Mouse (Mus musculus) liver, embryonic 15.5 days (tissue): Measurements from ENCODE around the gene Igfbp1. TPM values are rescaled to one million over a fixed set of nuclear protein-coding genes. Genes with fewer than 3 reads are reported as not detected.
A peak's percentile ranks its signal among the peaks of the same experiment; 100 is the strongest.

Experiments used
- ATAC-seq: fragments of 200-750 bp; cut with Nextera tagmentation; 2 replicates; pipeline ENCODE4 v1.8.0; 2017; ENCODE audit warnings: moderate number of reproducible peaks, mild to moderate bottlenecking, moderate library complexity; ENCODE audit not compliant: insufficient read depth
- H3K27ac ChIP-seq: fragments of 300-500 bp; sonication (generic); replicated peaks from 2 replicates; pipeline ENCODE4 v1.5.1; 2015; ENCODE audit warnings: mild to moderate bottlenecking, inconsistent platforms
- H3K27me3 ChIP-seq: fragments of 300-500 bp; sonication (generic); 2 replicates; pipeline ENCODE4 v1.6.1; 2015; ENCODE audit warnings: mild to moderate bottlenecking, inconsistent platforms
- H3K36me3 ChIP-seq: fragments of 300-500 bp; sonication (generic); replicated peaks from 2 replicates; pipeline ENCODE4 v1.6.1; 2015; ENCODE audit warnings: moderate library complexity, mild to moderate bottlenecking, inconsistent platforms
- H3K4me1 ChIP-seq: fragments of 300-500 bp; sonication (generic); replicated peaks from 2 replicates; pipeline ENCODE4 v1.6.1; 2015; ENCODE audit warnings: inconsistent platforms
- H3K4me2 ChIP-seq: fragments of 300-500 bp; sonication (generic); 2 replicates; pipeline ENCODE4 v1.6.1; 2015; ENCODE audit warnings: moderate library complexity, mild to moderate bottlenecking, inconsistent platforms
- H3K4me3 ChIP-seq: fragments of 300-500 bp; sonication (generic); replicated peaks from 2 replicates; pipeline ENCODE4 v1.5.1; 2015; ENCODE audit warnings: mild to moderate bottlenecking, inconsistent platforms
- H3K9ac ChIP-seq: fragments of 300-500 bp; sonication (generic); 2 replicates; pipeline ENCODE4 v1.6.1; 2015; ENCODE audit warnings: moderate library complexity, mild to moderate bottlenecking, inconsistent platforms
- H3K9me3 ChIP-seq: fragments of 300-500 bp; sonication (generic); replicated peaks from 2 replicates; pipeline ENCODE4 v1.6.1; 2016; ENCODE audit warnings: inconsistent platforms
- WGBS: fragments of 180-500 bp; shearing (Covaris S2); methylation state at CpG from one replicate; pipeline ENCODE4 v1.1.7; 2015; ENCODE audit warnings: mixed read lengths; ENCODE audit not compliant: insufficient replicate concordance; 5-methylcytosine and 5-hydroxymethylcytosine counted together
- polyA plus RNA-seq: library from polyadenylated mRNA; unstranded; fragments of >200 nt; fragmentation: Nextera tagmentation; extraction: Ambion mirVana; gene quantifications from 2 replicates; pipeline ENCODE4 v1.2.1, GENCODE M21; 2015

Igfbp1 gene
- polyA plus RNA-seq, 1 experiment from 2014 or later = 170 TPM

GRCm38 (mm10) chr11:7231958-7232357 lies 34.4 kb downstream of the Igfbp1 start:
- H3K4me3 ChIP-seq = no peak overlapping the region
- no peak overlapping the region for H3K9ac ChIP-seq
- H3K27ac ChIP-seq = no peak overlapping the region
- no peak for ATAC-seq
- no peaks in the 10 kb centered on the region for H3K4me1 ChIP-seq
- H3K9me3 ChIP-seq = no peaks in the 10 kb centered on the region
- no peaks in the 10 kb centered on the region for H3K36me3 ChIP-seq
- 48% methylated on average over 4 of the region's 4 CpGs for WGBS
- no peak overlapping the region for H3K4me2 ChIP-seq
- no peaks in the 10 kb centered on the region for H3K27me3 ChIP-seq

- 48% methylated on average over 2 of the region's 2 CpGs for WGBS
- ATAC-seq = no peak
- no peak overlapping the region for H3K4me2 ChIP-seq
These were observed 35.8 kb downstream of the Igfbp1 start for GRCm38 (mm10) chr11:7233333-7233732.

GRCm38 (mm10) chr11:7234436-7234835 lies 36.9 kb downstream of the Igfbp1 start:
- Histone ChIP-seq H3K9ac (no peak overlapping the region), H3K9me3 (no peaks in the 10 kb centered on the region), H3K27me3 (no peaks in the 10 kb centered on the region), H3K4me1 (no peaks in the 10 kb centered on the region), H3K4me3 (no peak overlapping the region), H3K27ac (no peak overlapping the region), H3K36me3 (no peaks in the 10 kb centered on the region), H3K4me2 (no peak overlapping the region)
- no peak for ATAC-seq
- 53% methylated on average over 1 of the region's 1 CpGs for WGBS

More at GRCm38 (mm10) chr11:7233333-7233732, 35.8 kb downstream of the Igfbp1 start:
- Histone ChIP-seq H3K27ac (no peak overlapping the region), H3K27me3 (no peaks in the 10 kb centered on the region), H3K9ac (no peak overlapping the region), H3K4me3 (no peak overlapping the region), H3K4me1 (no peaks in the 10 kb centered on the region), H3K36me3 (no peaks in the 10 kb centered on the region), H3K9me3 (no peaks in the 10 kb centered on the region)

GRCm38 (mm10) chr11:7234981-7235609 lies 37.5 kb downstream of the Igfbp1 start:
- no peak overlapping the region for H3K27ac ChIP-seq
- H3K4me3 ChIP-seq = no peak overlapping the region
- ATAC-seq = 0 out of 2 replicates have a peak, but pooled peaks have one; percentile 37
- H3K4me2 ChIP-seq = no peak overlapping the region
- H3K36me3 ChIP-seq = no peaks in the 10 kb centered on the region
- no peaks in the 10 kb centered on the region for H3K27me3 ChIP-seq
- no peaks in the 10 kb centered on the region for H3K9me3 ChIP-seq
- H3K9ac ChIP-seq = no peak overlapping the region
- H3K4me1 ChIP-seq = no peaks in the 10 kb centered on the region
- 36% methylated on average over 3 of the region's 3 CpGs for WGBS

GRCm38 (mm10) chr11:7236751-7237150 lies 39.2 kb downstream of the Igfbp1 start:
- no peak for ATAC-seq
- Histone ChIP-seq H3K4me1 (no peaks in the 10 kb centered on the region), H3K27ac (no peak overlapping the region), H3K4me3 (no peak overlapping the region), H3K9ac (no peak overlapping the region), H3K9me3 (no peaks in the 10 kb centered on the region), H3K4me2 (no peak overlapping the region), H3K36me3 (no peaks in the 10 kb centered on the region), H3K27me3 (no peaks in the 10 kb centered on the region)
- 50% methylated on average over 2 of the region's 2 CpGs for WGBS

- no peak overlapping the region for H3K4me3 ChIP-seq
- ATAC-seq = peak; percentile 25; the same call in 1 of the 2 replicates
- no peaks in the 10 kb centered on the region for H3K9me3 ChIP-seq
- no peak overlapping the region for H3K4me2 ChIP-seq
- 35% methylated on average over 6 of the region's 6 CpGs for WGBS
- H3K9ac ChIP-seq = no peak overlapping the region
- no peaks in the 10 kb centered on the region for H3K27me3 ChIP-seq
- no peak overlapping the region for H3K27ac ChIP-seq
- H3K36me3 ChIP-seq = no peaks in the 10 kb centered on the region
- no peaks in the 10 kb centered on the region for H3K4me1 ChIP-seq
These were observed 40.1 kb downstream of the Igfbp1 start for GRCm38 (mm10) chr11:7237712-7238111.

GRCm38 (mm10) chr11:7238546-7238945 lies 41.0 kb downstream of the Igfbp1 start:
- Histone ChIP-seq H3K27ac (no peak overlapping the region), H3K4me3 (no peak overlapping the region), H3K4me1 (no peaks in the 10 kb centered on the region), H3K36me3 (no peaks in the 10 kb centered on the region), H3K9ac (no peak overlapping the region), H3K27me3 (no peaks in the 10 kb centered on the region), H3K4me2 (no peak overlapping the region), H3K9me3 (no peaks in the 10 kb centered on the region)
- ATAC-seq = no peak
- 65% methylated on average over 6 of the region's 6 CpGs for WGBS

GRCm38 (mm10) chr11:7239041-7239740 lies 41.6 kb downstream of the Igfbp1 start:
- no peak for ATAC-seq
- no peak overlapping the region for H3K9ac ChIP-seq
- H3K27ac ChIP-seq = no peak overlapping the region
- no peak overlapping the region for H3K4me3 ChIP-seq
- H3K36me3 ChIP-seq = no peaks in the 10 kb centered on the region
- no peak overlapping the region for H3K4me2 ChIP-seq
- no peaks in the 10 kb centered on the region for H3K4me1 ChIP-seq
- no peaks in the 10 kb centered on the region for H3K9me3 ChIP-seq
- no peaks in the 10 kb centered on the region for H3K27me3 ChIP-seq
- WGBS = 41% methylated on average over 4 of the region's 4 CpGs

- H3K27me3 ChIP-seq = no peaks in the 10 kb centered on the region
- 55% methylated on average over 1 of the region's 1 CpGs for WGBS
- no peaks in the 10 kb centered on the region for H3K9me3 ChIP-seq
- no peaks in the 10 kb centered on the region for H3K4me1 ChIP-seq
- no peak overlapping the region for H3K4me2 ChIP-seq
- no peak overlapping the region for H3K4me3 ChIP-seq
- ATAC-seq = no peak
- H3K36me3 ChIP-seq = no peaks in the 10 kb centered on the region
- no peak overlapping the region for H3K27ac ChIP-seq
- no peak overlapping the region for H3K9ac ChIP-seq
These were observed 47.2 kb downstream of the Igfbp1 start for GRCm38 (mm10) chr11:7244782-7245181.

GRCm38 (mm10) chr11:7250415-7250814 lies 52.8 kb downstream of the Igfbp1 start:
- H3K27me3 ChIP-seq = no peaks in the 10 kb centered on the region
- H3K9ac ChIP-seq = no peak overlapping the region
- no peak overlapping the region for H3K27ac ChIP-seq
- no peaks in the 10 kb centered on the region for H3K9me3 ChIP-seq
- H3K36me3 ChIP-seq = no peaks in the 10 kb centered on the region
- no peak overlapping the region for H3K4me2 ChIP-seq
- H3K4me3 ChIP-seq = no peak overlapping the region
- ATAC-seq = no peak
- H3K4me1 ChIP-seq = no peaks in the 10 kb centered on the region
- WGBS = 65% methylated on average over 2 of the region's 2 CpGs

- H3K4me2 ChIP-seq = no peak overlapping the region
- H3K9ac ChIP-seq = no peak overlapping the region
- H3K4me1 ChIP-seq = no peaks in the 10 kb centered on the region
- 59% methylated on average over 5 of the region's 5 CpGs for WGBS
- no peak overlapping the region for H3K27ac ChIP-seq
- no peaks in the 10 kb centered on the region for H3K9me3 ChIP-seq
- no peak for ATAC-seq
- no peak overlapping the region for H3K4me3 ChIP-seq
- no peaks in the 10 kb centered on the region for H3K36me3 ChIP-seq
- H3K27me3 ChIP-seq = no peaks in the 10 kb centered on the region
These were observed 53.3 kb downstream of the Igfbp1 start for GRCm38 (mm10) chr11:7250870-7251269.
